Mouse (Mus musculus) heart, postnatal 25 days (tissue): Measurements from ENCODE around the gene Lyplal1. TPM values are rescaled to one million over a fixed set of nuclear protein-coding genes. Genes with fewer than 3 reads are reported as not detected.

Experiments used
- DNase-seq: peaks from one replicate; pipeline ENCODE4 v3.0.0; 2022; ENCODE audit warnings: low spot score
- intact Hi-C: fragments of 180-260 bp; cut with DNase I; formaldehyde crosslinking; loops from one replicate; pipeline ENCODE4 v1.15.1; 2025
- total RNA-seq, 2 experiments: library from RNA; stranded (reverse); gene quantifications; 2 replicates each; pipeline ENCODE4 v1.2.3; 2021

The Lyplal1 gene
- 1 to 10 TPM; 1.6 to 2.0 TPM for total RNA-seq

DNA sequence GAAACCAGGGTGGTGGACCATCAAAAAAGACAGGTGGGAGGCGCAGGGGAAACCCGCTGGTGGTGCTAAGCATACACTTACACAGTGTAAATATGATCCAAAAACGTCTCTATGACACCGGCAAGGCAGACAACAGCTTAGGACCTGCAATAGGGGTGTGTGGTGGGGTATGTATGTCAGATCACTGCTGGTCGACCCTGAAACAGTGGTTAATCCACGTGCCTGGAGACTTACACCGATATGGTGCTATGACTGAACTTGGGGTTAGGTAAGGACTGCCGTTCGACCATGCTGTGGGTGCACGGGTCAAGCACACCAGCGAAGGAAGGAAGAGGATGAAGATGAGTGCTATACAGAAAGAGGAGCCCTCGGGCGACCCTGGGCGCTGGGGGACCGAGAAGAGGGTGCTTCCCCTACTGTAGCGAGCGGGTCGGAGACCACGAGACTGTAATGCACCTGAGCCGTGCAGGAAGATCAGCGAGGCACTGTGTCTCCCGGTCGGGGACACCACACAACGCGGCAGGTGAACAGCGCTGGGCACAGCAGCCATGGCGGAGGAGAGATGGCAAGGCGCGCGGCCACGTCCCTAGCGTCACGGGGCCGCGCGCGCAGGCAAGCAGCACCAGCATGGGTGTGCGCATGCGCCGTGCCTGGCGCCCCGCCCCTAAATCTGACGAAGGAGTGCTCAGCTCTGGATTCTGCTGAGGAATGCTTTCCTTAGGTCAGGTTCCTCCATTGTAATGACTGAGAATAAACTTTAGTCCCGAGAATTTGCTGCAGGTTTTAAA lies at the start of gene Lyplal1:
TSS of gene Lyplal1 (minus strand) at position 610 of the 788 bp plus-strand sequence.
- peak; percentile 89 for DNase-seq
- intact Hi-C loops: loop anchor here (10.0 kb wide), 1 partner anchor 588 kb away; the partner anchor contains the start of gene Tgfb2

DNA sequence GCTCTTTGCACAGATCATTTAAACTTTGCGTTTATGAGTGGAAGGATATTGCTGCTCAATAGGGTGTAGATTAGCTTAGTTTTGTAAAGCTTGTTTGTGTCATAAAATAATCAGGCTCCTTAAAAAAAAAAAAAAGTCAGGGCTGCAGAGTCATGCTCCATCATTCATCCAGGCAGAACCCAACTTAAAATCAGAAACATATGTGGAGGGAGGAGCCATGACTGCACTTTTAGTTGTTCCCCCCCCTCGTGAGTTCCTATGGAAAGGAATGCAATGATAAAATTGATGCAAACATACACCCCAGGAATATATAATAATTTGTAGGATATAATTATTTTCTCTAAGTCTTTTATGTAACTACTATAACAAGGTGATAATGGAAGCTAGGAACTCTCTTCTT lies 46.5 kb upstream of the Lyplal1 start:
- intact Hi-C loops: no loop called here
- DNase-seq: no peak

DNA sequence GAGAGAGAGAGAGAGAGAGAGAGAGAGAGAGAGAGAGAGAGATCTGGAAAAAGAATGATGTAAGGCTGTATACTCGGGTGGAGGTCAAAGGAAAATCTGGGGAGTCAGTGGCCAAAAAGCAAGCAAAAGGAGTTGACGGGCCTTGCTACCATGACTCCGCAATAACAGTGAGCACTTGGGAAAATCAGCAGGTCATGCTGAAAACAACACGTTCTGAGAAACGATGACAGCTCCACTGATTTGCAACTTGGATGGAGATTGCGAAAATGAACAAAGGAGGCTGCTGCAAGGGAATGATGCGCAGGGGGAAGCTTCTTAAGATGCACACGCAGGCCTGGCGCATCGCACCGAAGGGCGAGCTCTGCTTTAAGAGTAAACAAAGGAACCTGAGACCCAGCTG lies 46.1 kb upstream of the Lyplal1 start:
- peak; percentile 10 for DNase-seq
- intact Hi-C loops: no loop called here

DNA sequence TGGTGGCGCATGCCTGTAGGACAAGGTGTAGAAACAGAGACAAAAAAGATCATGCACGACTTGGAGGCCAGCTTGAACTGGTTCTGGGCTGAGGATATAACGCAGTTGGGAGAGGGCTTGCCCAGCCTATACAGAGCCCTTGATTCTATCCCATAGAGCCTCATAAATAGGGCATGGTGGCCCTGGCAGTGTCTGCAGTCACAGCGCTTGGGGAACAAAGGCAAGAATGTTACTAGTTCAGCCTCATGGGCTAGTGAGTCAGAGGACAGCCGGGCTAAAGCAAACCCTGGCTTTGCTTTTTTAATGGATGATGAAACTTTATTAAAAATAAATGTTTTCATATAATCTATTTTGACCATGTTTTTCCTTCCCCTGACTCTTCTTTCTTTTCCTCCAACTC lies 33.3 kb upstream of the Lyplal1 start:
- intact Hi-C loops: no loop called here
- DNase-seq: no peak

DNA sequence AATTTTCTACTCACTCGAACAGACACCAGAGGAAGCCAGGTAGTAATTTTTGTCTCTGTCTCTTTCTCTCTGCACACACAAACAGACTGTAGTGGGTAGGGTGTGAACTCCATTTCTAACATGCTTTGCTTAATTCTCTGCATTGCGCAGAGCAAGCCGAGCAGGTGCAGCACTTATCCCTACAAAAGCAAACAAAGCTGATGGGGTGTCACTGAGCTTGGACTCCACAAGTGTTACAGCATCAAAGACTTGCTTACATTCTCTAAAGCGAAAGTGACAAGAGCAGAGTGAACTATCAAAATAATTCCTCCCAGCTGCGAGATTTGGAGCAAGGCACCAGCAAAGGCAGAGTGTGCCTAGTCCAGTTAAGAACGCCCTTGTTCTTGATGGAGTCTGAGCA lies 28.3 kb upstream of the Lyplal1 start:
- intact Hi-C loops: no loop called here
- no peak for DNase-seq

DNA sequence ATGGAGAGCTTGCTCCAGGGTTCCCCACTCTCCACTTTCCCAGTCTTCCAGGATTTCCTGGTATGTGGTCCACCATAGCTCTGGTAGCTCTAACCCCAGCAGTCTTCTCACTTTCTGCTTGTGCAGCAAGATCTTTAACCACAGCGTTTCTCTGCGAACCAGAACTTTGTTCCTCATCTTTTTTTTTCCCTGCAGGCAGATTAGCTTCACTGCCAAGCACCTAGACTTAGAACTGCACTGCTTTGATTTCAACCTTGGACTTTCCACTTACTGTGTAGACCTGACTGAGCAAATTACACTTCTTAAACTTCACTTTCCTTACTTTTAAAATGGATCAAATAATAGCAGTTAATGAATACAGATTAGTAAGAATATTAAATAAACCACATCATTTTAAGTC lies 23.1 kb upstream of the Lyplal1 start:
- DNase-seq: no peak
- intact Hi-C loops: no loop called here

DNA sequence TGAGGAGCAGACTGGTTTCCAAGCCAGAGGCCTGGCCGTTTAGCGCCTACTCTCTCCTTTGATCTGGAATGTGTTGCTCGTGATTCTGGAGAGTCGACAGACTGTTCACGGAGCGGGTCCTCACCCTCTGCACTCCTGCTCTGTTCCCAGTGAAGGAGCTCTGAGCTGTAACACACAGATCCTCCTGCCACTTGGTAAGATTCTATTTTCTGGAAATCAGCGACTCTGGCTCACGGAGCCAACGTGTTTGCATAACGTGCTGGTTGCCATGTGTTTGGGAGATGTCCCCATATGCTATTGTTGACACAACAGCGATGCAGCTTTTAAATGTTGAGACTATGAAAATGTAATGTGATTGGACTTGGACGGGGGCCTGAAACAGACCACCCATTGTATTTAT lies 20.8 kb upstream of the Lyplal1 start:
- no peak for DNase-seq
- intact Hi-C loops: no loop called here

DNA sequence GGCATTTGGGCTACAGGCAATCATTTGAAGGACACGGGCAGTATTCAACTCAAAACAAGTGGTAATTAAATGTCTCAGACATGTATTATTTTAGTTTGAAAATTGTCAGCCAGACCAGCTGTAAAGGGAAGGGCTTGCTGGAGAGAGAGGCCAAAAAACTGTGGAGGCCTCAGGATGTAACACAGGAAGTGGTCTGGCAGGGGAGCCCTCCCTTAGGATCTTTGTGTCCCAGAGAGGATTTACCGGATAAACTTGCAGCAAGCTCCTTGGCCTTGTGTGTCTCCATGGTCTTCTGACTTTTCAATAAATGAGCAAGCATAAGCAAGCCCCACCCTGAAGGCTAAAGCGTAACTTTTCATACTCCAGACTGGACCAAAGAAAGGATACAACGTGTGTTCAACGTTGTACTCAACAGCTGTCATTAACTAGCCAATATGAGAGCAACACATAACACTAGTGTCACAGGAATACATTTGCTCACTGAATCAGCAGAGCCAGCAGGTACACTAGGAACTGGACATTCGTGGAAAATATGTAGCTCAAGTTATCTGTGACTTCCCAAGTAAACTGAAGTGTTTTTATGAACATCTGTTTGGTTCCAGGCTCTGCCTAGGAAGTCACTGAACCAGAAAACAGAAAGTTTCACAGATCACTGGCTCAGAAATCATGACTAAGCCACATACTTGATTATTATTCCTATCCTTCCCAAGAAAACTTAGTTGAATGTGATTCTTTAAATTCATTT lies 19.7 kb upstream of the Lyplal1 start:
- intact Hi-C loops: no loop called here
- peak; percentile 23 for DNase-seq

DNA sequence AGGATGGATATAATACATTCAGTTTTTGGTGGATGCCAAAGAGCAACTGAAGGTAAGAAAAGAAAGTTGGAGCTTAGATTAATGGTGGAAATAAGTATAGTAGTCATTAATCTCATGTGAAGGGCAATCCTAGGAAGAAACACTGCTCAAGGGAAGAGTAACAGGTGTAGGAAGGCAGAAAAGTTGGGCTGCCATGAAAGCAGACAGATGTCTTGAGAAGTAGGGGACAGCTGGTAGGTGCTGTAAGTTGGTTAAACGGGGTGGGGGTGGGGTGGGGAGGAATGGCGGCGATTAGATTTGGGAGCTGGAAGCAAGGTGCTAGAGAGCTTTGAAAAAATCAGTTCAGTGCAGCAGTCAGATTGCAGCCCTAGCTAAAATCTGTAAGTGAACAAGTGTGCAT lies 14.4 kb upstream of the Lyplal1 start:
- no peak for DNase-seq
- intact Hi-C loops: no loop called here

DNA sequence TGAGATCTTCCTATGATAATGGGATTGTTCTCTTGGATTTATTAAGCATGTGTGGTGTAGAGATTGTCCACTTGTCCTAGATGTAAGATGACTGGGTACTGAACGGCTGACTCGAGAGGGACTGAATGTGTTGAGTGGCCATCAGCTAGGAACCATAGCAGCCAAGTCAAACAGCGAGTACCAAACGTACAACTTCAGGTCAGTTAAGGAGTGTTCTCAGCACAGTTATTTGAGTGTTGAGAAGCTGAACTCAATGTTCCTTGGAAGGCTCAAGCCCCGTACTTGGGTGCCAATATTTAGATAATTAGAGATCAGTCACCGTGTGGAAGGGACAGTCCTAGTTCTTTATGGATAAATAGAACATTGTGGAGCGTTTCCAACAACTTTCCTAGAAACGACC lies 11.8 kb upstream of the Lyplal1 start:
- no peak for DNase-seq
- intact Hi-C loops: no loop called here

DNA sequence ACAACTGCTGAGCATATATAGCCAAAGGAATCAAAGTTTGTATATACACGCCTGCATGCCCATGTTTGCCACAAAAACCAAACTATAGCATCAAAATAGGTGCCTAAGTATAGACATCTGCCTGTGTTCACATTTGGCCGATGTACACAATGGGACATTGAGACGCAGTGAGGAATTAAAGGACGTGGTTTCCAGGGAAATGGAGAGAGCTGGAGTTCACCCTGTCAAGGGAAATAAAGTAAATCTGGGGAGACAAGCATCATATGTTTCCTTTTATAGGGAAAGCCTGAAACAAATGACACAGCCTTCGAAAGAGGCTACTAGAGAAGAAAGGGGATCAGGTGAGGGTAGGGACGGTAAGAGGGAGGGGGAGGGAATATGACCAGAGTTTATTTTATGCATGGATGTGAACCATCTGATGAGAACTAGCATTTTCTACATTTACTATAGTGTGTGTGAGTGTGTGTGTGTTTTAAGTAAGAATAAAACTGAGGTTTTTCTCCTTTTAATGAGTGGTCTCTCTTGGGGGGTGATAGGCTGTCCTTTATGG lies 9.3 kb upstream of the Lyplal1 start:
- intact Hi-C loops: no loop called here
- no peak for DNase-seq

DNA sequence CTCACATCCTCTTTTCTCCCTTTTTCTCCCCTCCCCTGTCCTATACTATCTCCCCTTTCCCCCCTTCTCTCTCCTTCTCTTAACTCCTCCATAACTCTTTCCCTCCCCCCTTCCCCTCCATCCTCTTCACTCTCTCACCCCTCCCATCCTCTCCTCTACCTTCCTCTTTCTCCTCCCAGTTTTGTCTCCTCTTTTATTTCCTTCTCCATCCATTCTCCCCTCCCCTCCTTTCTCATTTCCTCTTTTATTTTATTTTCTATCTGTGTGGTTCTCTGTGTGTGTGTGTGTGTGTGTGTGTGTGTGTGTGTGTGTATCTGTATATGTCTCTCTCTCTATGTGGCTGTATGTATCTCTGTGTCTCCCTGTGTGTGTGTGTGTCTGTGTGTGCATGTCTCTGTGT lies 6.6 kb upstream of the Lyplal1 start:
- intact Hi-C loops: no loop called here

DNA sequence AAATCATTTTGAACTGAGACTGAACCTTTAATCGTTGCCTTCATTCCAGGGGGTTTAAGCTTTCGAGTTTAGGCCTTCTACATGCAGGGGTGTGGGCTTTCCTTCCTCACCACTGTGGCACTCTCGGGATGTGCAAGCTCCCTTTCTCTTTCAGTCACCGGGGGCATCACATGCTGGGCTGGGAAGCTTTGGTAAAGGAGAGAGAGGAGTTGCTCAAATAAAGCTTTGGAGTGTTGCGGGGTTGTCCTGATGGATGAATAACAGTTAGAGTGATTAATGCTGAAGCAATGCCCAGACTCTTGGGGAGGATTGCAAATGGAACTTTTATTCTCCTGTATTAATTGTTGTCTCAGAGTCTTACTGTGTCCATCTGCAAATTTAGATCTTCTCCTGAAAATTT lies 2.7 kb upstream of the Lyplal1 start:
- intact Hi-C loops: loop anchor here (10.0 kb wide), 1 partner anchor 585 kb away; the partner anchor contains the start of gene Tgfb2
- no peak for DNase-seq

More for the DNA sequence above, 6.6 kb upstream of the Lyplal1 start:
- DNase-seq: no peak

DNA sequence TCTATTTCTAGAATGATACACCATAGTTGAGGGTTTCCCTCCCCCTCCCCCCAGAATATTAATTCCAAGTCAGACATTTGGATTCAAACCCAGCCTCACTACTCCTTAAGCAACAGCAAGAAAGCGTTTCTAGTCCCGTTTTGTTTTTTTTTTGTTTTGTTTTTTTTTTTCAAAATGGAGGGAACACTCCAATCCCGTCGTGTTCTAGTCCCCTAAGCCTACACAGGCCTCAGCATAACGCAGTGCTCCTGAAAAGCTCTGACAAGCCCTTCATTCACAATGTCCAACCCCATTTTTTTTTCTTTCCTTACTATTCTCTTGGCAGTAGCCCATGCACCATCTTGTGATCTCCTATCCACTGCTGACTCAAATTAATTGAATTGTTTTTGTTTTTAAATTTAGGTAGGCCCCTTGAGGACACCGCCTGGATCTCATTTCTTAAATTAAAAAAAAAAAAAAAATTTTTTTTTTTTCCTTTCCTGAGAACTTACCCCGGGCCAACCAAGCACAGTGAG lies 967 bp downstream of the Lyplal1 start:
- intact Hi-C loops: loop anchor here (10.0 kb wide), 1 partner anchor 589 kb away; the partner anchor contains the start of gene Tgfb2
- no peak for DNase-seq

DNA sequence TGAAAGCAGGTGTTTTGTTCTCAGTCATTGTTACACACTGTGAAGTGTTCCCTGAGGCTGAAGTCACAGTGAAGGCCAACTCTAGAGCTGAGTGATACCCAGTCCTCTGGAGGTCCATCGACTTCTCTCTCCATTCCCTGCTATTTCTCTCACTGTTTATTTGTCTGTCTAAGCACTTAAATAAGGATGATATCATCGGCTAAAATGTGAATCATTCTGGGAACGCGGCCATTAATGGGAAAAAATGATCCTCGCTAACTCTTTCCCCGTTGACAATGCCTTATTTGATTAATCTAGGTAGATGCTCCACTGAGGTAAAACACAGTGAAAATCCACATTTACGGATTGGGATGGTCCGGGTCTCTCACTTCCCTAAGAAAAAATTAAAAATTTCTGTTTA lies 14.8 kb downstream of the Lyplal1 start:
- no peak for DNase-seq
- intact Hi-C loops: no loop called here

DNA sequence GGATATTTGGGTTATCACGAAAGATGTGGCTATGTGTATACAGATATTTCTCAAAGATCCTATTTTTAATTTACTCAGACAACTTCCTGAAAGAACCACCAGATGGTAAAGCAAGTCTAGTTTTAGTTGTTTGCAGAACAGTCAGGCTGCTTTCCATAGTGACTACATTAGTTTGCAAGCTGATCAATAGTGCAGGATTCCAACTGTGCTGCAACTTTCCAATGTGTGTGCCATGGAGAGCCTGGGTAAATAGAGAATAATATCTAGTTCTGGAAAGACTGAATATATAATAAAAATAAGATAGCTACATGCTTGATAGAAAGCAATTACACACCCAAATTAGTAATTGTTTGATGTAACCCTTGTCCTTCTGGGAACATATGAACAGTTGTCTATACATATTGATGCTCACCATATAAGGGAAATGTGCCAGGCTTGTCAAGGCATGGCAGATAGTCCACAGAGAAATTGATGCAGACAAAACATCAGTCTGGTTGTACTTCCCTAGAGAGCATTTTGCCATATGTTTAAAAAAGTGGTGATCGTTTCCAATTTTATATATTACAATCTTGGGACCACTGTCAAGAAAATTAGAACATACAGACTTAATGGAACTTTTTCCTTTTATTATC lies 50.7 kb downstream of the Lyplal1 start:
- DNase-seq: no peak
- intact Hi-C loops: no loop called here

DNA sequence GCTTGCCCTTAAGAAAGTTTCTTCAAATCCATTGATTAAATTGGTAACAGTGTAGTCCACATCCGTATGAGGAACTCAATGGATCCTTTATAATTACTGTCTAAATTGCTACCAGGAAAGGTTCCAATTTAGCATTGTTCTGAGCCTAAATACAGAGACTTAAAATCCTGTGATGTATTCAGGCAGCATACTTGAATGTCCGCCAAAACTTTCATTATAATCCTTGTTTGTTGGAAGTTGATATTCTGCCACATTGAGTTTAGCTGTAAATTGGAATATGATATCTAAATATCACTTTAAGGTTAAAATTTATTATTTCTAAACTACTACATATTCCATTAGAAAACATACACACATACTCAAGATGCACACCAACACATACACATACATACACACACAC lies 57.1 kb downstream of the Lyplal1 start:
- DNase-seq: no peak
- intact Hi-C loops: no loop called here

DNA sequence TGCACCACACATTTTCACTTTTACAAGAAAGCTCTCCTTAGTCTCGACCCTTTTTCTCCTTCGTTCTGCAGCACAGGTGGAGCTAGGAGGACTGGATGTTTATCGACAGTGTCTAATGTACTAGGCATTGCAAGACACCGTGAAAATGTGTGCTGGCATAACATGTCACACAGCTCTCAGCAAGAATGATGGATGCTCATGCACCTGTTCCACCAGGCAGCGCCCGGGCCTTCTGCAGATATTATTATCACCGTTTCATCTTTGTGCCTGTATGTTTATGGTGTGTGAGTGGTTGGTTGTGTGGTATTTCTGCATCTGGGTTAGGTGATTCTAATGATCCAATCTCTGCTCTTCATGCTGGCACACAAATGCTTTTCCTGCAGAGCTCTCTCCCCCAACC lies 62.9 kb downstream of the Lyplal1 start:
- intact Hi-C loops: no loop called here
- no peak for DNase-seq

DNA sequence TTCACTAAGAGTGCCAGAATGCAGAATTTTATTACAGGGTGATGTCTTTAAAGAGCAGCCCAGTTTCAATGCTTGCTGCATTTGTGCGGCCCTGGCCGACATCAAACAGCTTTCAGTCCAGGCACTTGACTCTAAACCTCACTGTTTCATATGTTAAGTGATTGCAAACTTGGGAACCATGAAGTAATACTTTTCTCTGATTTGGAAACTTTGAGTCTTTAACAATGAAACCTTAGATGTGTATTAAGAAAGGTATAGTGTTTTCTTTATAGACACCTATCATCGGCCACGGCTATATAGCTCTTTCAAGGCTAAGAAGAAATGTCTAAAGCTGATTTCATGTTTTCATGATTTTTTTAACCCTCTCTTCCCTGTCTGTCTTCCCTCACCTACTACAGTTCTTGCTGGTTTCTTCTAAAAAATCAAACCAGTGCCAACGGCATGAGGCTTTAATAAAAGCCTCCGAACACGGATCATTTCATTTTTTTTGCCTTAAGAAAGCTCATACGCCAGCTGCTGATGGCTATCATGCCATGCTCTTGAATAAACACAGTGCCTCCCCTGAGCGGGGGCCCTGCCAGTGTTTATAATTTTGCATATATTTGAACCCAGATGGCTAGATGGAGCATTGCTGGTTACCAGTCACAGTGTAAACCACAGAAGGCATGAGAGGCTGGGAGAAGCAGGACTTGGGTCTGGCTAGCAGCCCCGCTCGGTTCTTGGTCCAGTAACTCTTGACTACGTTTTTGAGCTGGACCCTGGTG lies 63.6 kb downstream of the Lyplal1 start:
- intact Hi-C loops: no loop called here
- DNase-seq: no peak
